Mouse (Mus musculus): ENCODE data around the gene Skint11.
"Not testable (repeated sequence)": the region's sequence is repeated elsewhere in the genome, so short reads cannot be mapped to it uniquely, and the experiment has no call there.

Gene Skint11

GRCm38 (mm10) chr4:114163084-114163483, at the start of gene Skint11:
Gene Skint11, plus strand, starts transcription at chr4:114163384.
- DNase-seq, result no peak

- DNase-seq, result no peak
Measured at GRCm38 (mm10) chr4:114161149-114161548, 2.0 kb upstream of the Skint11 start.

- not testable (repeated sequence) for DNase-seq
Measured at GRCm38 (mm10) chr4:114172898-114173297, 9.7 kb downstream of the Skint11 start.

GRCm38 (mm10) chr4:114256906-114257305, 93.7 kb downstream of the Skint11 start:
- DNase-seq, result not testable (repeated sequence)
